Mouse (Mus musculus): ENCODE results near the gene Gm20605.
A peak's percentile ranks its signal among the peaks of the same experiment; 100 is the strongest.

The Gm20605 gene

GRCm38 (mm10) chr5:137652474-137652873, 23.5 kb downstream of the Gm20605 start:
- DNase-seq (ENCODE audit: low read depth, low spot score): no peak

- DNase-seq (ENCODE audit: low read depth, low spot score): no peak
Observed at GRCm38 (mm10) chr5:137653366-137653765, 24.4 kb downstream of the Gm20605 start.

GRCm38 (mm10) chr5:137654746-137655145, 25.8 kb downstream of the Gm20605 start:
- no peak for DNase-seq (ENCODE audit: low read depth, low spot score)

- no peak for DNase-seq (ENCODE audit: low read depth, low spot score)
Observed at GRCm38 (mm10) chr5:137656977-137657376, 28.0 kb downstream of the Gm20605 start.

GRCm38 (mm10) chr5:137660064-137660688, 31.2 kb downstream of the Gm20605 start:
- no peak for DNase-seq (ENCODE audit: low read depth, low spot score)

- DNase-seq (ENCODE audit: low read depth, low spot score): no peak
Observed at GRCm38 (mm10) chr5:137663057-137663456, 34.1 kb downstream of the Gm20605 start.

GRCm38 (mm10) chr5:137668971-137669370, 40.0 kb downstream of the Gm20605 start:
- no peak for DNase-seq (ENCODE audit: low read depth, low spot score)

- no peak for DNase-seq (ENCODE audit: low read depth, low spot score)
Observed at GRCm38 (mm10) chr5:137670240-137670639, 41.3 kb downstream of the Gm20605 start.

GRCm38 (mm10) chr5:137671443-137672240, 42.7 kb downstream of the Gm20605 start:
- DNase-seq (ENCODE audit: low read depth, low spot score): no peak

- DNase-seq (ENCODE audit: low read depth, low spot score): no peak
Observed at GRCm38 (mm10) chr5:137672361-137672760, 43.4 kb downstream of the Gm20605 start.

- DNase-seq (ENCODE audit: low read depth, low spot score): no peak
Observed at GRCm38 (mm10) chr5:137673015-137673414, 44.0 kb downstream of the Gm20605 start.

- DNase-seq (ENCODE audit: low read depth, low spot score): no peak
Observed at GRCm38 (mm10) chr5:137674786-137675185, 45.8 kb downstream of the Gm20605 start.

- no peak for DNase-seq (ENCODE audit: low read depth, low spot score)
Observed at GRCm38 (mm10) chr5:137677859-137678258, 48.9 kb downstream of the Gm20605 start.

GRCm38 (mm10) chr5:137678736-137679135, 49.8 kb downstream of the Gm20605 start:
- DNase-seq (ENCODE audit: low read depth, low spot score): no peak

- DNase-seq (ENCODE audit: low read depth, low spot score): no peak
Observed at GRCm38 (mm10) chr5:137679726-137680125, 50.8 kb downstream of the Gm20605 start.

GRCm38 (mm10) chr5:137682526-137682925, 53.6 kb downstream of the Gm20605 start:
- no peak for DNase-seq (ENCODE audit: low read depth, low spot score)

- DNase-seq (ENCODE audit: low read depth, low spot score): no peak
Observed at GRCm38 (mm10) chr5:137683388-137684293, 54.7 kb downstream of the Gm20605 start.

- DNase-seq (ENCODE audit: low read depth, low spot score): peak; percentile 98
Observed at GRCm38 (mm10) chr5:137684294-137685123, 55.5 kb downstream of the Gm20605 start, which contains the start of gene Agfg2. Agfg2 (minus strand) TSS chr5:137684726.

GRCm38 (mm10) chr5:137685653-137686052, 56.7 kb downstream of the Gm20605 start:
- no peak for DNase-seq (ENCODE audit: low read depth, low spot score)

- DNase-seq (ENCODE audit: low read depth, low spot score): no peak
Observed at GRCm38 (mm10) chr5:137686127-137686790, 57.3 kb downstream of the Gm20605 start.

All from WW6 (cell line).